Mouse (Mus musculus): ENCODE measurements around the gene Wfdc1. TPM values are rescaled to one million over a fixed set of nuclear protein-coding genes. Genes with fewer than 3 reads are reported as not detected.

Gene Wfdc1
- total and polyA plus RNA-seq, 3 experiments, result not detected

- peak; percentile 54 for DNase-seq (ENCODE audit: low read depth, low spot score)
- no peaks in the 10 kb centered on the region for H3K27me3 ChIP-seq (ENCODE audit: control insufficient read depth in 1 of 2, insufficient read depth in 2 of 2, low read length in 2 of 2)
- no peak overlapping the region for H3K27ac ChIP-seq (ENCODE audit: control insufficient read depth, low read depth, low read length)
- H3K79me2 ChIP-seq (ENCODE audit: control insufficient read depth, insufficient read depth, low read length, poor library complexity), result no peaks in the 10 kb centered on the region
- no peaks in the 10 kb centered on the region for H3K9me3 ChIP-seq (replicated peaks; ENCODE audit: insufficient read depth, low read length)
- TF ChIP-seq CHD1 (IDR thresholded peaks at IDR 0.05; ENCODE audit: low read depth, low read length), result no peak
- TF ChIP-seq JUND (IDR thresholded peaks at IDR 0.05; ENCODE audit: low read depth, low read length), result no peak
- no peak for TF ChIP-seq ETS1 (IDR thresholded peaks at IDR 0.05; ENCODE audit: low read depth, low read length)
- TF ChIP-seq GATA1 (IDR thresholded peaks at IDR 0.05; ENCODE audit: low read depth, low read length), result no peak
- TF ChIP-seq RAD21 (IDR thresholded peaks at IDR 0.05; ENCODE audit: low read depth, low read length), result no peak; the same call in 1 of the 2 replicates
- TF ChIP-seq BHLHE40 (IDR thresholded peaks at IDR 0.05; ENCODE audit: borderline replicate concordance, low read depth, low read length), result no peak
- TF ChIP-seq MYB (IDR thresholded peaks at IDR 0.05; ENCODE audit: low read depth, low read length), result no peak
- peak; percentile 53 for TF ChIP-seq MXI1 (IDR thresholded peaks at IDR 0.05; ENCODE audit: low read depth, low read length)
- no peak for TF ChIP-seq TBP (IDR thresholded peaks at IDR 0.05; ENCODE audit: low read depth, low read length)
- TF ChIP-seq GABPA (IDR thresholded peaks at IDR 0.05; ENCODE audit: low read depth, low read length), result no peak
- TF ChIP-seq POLR2A (IDR thresholded peaks at IDR 0.05; ENCODE audit: control insufficient read depth in 1 of 2, insufficient read depth in 1 of 2, low read depth in 1 of 2, low read length in 2 of 2, poor library complexity in 1 of 2), result no peak
- TF ChIP-seq MAFK (IDR thresholded peaks at IDR 0.05; ENCODE audit: borderline replicate concordance, low read depth, low read length), result no peak
- no peak for TF ChIP-seq TAL1 (IDR thresholded peaks at IDR 0.05; ENCODE audit: low read length)
- TF ChIP-seq HCFC1 (IDR thresholded peaks at IDR 0.05; ENCODE audit: low read depth, low read length), result no peak
- TF ChIP-seq TCF12 (IDR thresholded peaks at IDR 0.05; ENCODE audit: low read depth, low read length), result no peak
- no peak for TF ChIP-seq EP300 (IDR thresholded peaks at IDR 0.05; ENCODE audit: low read depth in 1 of 2, low read length in 2 of 2)
- TF ChIP-seq KAT2A (conservative IDR thresholded peaks at IDR 0.05; ENCODE audit: low read depth, low read length), result no peak
- TF ChIP-seq POLR2AphosphoS2 (IDR thresholded peaks at IDR 0.05; ENCODE audit: low read length), result no peak
- no peak for TF ChIP-seq ZC3H11A (IDR thresholded peaks at IDR 0.05; ENCODE audit: low read depth, low read length)
- TF ChIP-seq MAZ (IDR thresholded peaks at IDR 0.05; ENCODE audit: low read depth, low read length), result no peak
- TF ChIP-seq CTCF (IDR thresholded peaks at IDR 0.05 in 2 of 3, conservative IDR thresholded peaks at IDR 0.05 in 1 of 3; ENCODE audit: control insufficient read depth in 1 of 3, insufficient read depth in 1 of 3, low read depth in 2 of 3, low read length in 3 of 3, poor library complexity in 1 of 3, severe bottlenecking in 1 of 3), result peak; percentile 57 to 62 (median 59)
- TF ChIP-seq USF1 (IDR thresholded peaks at IDR 0.05; ENCODE audit: low read depth, low read length), result peak; percentile 45; the same call in 1 of the 2 replicates
- no peak for TF ChIP-seq MEF2A (IDR thresholded peaks at IDR 0.05; ENCODE audit: extremely low read depth, insufficient replicate concordance, low read depth, low read length, poor library complexity, severe bottlenecking)
- TF ChIP-seq MYC (IDR thresholded peaks at IDR 0.05; ENCODE audit: low read depth, low read length), result peak; percentile 97
- TF ChIP-seq USF2 (IDR thresholded peaks at IDR 0.05; ENCODE audit: borderline replicate concordance in 1 of 2, insufficient read depth in 1 of 2, low read depth in 1 of 2, low read length in 2 of 2), result no peak
- TF ChIP-seq ZMIZ1 (IDR thresholded peaks at IDR 0.05; ENCODE audit: low read depth, low read length), result no peak
- no peak for TF ChIP-seq NELFE (IDR thresholded peaks at IDR 0.05; ENCODE audit: low read depth, low read length)
- TF ChIP-seq POLR2AphosphoS5 (IDR thresholded peaks at IDR 0.05; ENCODE audit: borderline replicate concordance, low read depth, low read length), result no peak
- no peak for TF ChIP-seq UBTF (IDR thresholded peaks at IDR 0.05; ENCODE audit: borderline replicate concordance, insufficient read depth, low read depth, low read length)
- peak; percentile 85 for TF ChIP-seq MAX (IDR thresholded peaks at IDR 0.05; ENCODE audit: low read length)
- TF ChIP-seq SMC3 (IDR thresholded peaks at IDR 0.05; ENCODE audit: low read depth, low read length), result peak; percentile 38; the same call in 1 of the 2 replicates
- no peak for TF ChIP-seq E2F4 (IDR thresholded peaks at IDR 0.05; ENCODE audit: borderline replicate concordance, low read depth, low read length)
- TF ChIP-seq ZKSCAN1 (IDR thresholded peaks at IDR 0.05; ENCODE audit: low read depth, low read length), result no peak
- TF ChIP-seq ZNF384 (IDR thresholded peaks at IDR 0.05; ENCODE audit: low read depth, low read length), result no peak
- no peak for TF ChIP-seq NRF1 (IDR thresholded peaks at IDR 0.05; ENCODE audit: insufficient read depth, low read depth, low read length, poor library complexity, severe bottlenecking)
- no peak for TF ChIP-seq ELF1 (IDR thresholded peaks at IDR 0.05; ENCODE audit: low read depth, low read length)
- H3K4me1 ChIP-seq (ENCODE audit: control insufficient read depth in 1 of 2, insufficient read depth in 2 of 2, low read length in 2 of 2), result peaks cover 0 to 4% of the 10 kb centered on the region in 2 experiments; a peak in 1 of 4 replicates
- H3K4me3 ChIP-seq (ENCODE audit: control insufficient read depth in 1 of 2, insufficient read depth in 1 of 2, low read depth in 2 of 2, low read length in 2 of 2), result no peak overlapping the region
- no peak overlapping the region for H3K9ac ChIP-seq (ENCODE audit: control insufficient read depth, low read depth, low read length, poor library complexity, severe bottlenecking)
- no peaks in the 10 kb centered on the region for H3K36me3 ChIP-seq (ENCODE audit: control insufficient read depth in 1 of 2, insufficient read depth in 2 of 2, low read length in 2 of 2)
Measured at GRCm38 (mm10) chr8:119673976-119674555, 7.9 kb downstream of the Wfdc1 start.

Measured in MEL (cell line).